Mouse (Mus musculus): ENCODE measurements around the gene Polr2e. TPM values are rescaled to one million over a fixed set of nuclear protein-coding genes. Genes with fewer than 3 reads are reported as not detected.

The Polr2e gene
- polyA plus RNA-seq, 1 experiment from 2014 or later, result 141 TPM

DNA sequence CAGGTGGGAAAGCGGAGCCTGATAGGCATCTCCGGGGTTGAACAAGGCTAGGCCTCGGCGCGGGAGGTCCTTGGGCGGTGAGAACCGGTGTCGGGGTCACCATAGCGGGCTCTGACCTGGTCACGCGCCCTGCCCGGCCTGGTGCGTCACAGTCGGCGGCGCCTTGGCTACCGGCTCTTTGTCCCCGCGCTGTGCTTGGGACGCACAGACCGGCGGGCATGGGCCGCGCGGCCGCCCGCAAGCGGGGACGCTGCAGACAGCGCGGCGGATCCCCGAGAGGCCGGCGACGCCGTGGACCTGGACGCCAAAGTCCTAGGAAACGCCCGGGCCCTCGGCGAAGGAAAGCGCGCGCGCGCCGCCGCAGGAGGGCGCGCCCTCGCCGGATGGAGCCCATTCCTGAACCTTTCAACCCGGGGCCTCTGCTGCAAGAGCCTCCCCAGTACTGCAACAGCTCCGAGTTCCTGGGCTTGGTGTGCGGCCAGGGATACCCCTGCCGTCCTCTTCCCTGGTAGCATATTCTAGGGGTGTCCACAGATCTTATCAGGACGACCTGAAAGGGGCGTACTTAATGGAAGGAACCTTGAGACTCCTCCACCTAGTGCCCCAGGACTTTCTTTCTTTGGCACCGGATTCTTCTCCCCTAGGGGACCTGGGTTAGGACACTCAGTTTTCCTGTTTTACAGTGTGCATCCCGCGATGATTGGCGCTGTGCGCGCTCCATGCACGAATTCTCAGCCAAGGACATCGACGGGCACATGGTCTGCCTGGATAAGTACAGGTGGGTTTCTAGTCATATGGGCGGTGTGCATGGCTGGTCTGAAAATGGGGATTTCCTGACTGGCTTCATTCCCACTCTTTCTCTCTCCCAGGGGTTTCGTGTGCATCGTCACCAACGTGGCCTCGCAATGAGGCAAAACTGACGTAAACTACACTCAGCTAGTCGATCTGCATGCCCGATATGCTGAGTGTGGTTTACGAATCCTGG lies 14.5 kb upstream of the Polr2e start:
- H3K27ac ChIP-seq (ENCODE audit: low read depth, low read length), result peak overlapping the region; percentile 96
- H3K4me1 ChIP-seq (ENCODE audit: control insufficient read depth, insufficient read depth, low read depth, low read length), result peaks cover 13% of the 10 kb centered on the region
- H3K27me3 ChIP-seq (replicated peaks; ENCODE audit: control insufficient read depth, insufficient read depth, low read length), result no peaks in the 10 kb centered on the region
- no peaks in the 10 kb centered on the region for H3K9me3 ChIP-seq (ENCODE audit: control insufficient read depth, low read length)
- peak; percentile 39 for ATAC-seq
- peak overlapping the region; percentile 96 for H3K9ac ChIP-seq (ENCODE audit: low read depth, low read length)
- under 1% methylated on average over 71 of the region's 77 CpGs for WGBS
- peak overlapping the region; percentile 83 for H3K4me2 ChIP-seq (ENCODE audit: low read length)
- peaks cover 17% of the 10 kb centered on the region for H3K36me3 ChIP-seq (ENCODE audit: control insufficient read depth, insufficient read depth, low read length)
- peak overlapping the region; percentile 81 for H3K4me3 ChIP-seq (ENCODE audit: low read length)

DNA sequence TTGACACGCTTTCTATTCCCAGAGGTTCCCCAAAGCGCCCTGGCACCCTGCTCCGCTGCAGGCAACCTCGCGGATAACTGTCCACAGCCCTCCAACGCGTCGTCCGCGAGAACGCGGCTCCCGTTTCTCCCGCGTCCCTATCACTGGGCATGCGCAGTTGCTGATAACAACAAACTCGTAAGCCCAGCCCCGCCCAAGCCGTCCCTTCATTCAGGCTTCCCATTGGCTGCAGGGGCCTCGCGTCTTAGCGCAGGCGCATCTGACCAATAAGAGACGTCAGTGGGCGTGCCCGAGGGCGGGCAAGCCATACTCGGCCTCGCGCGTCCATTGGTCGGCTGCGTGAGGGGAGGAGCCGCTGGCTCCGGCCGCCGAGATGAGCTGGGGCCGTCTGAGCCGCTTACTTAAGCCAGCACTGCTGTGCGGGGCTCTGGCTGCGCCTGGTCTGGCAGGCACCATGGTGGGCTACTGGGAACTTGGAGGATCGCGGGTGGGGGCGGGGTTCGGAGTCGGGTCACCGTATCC lies 13.7 kb upstream of the Polr2e start:
- under 1% methylated on average over 45 of the region's 47 CpGs for WGBS
- Histone ChIP-seq H3K27me3 (replicated peaks; ENCODE audit: control insufficient read depth, insufficient read depth, low read length) (no peaks in the 10 kb centered on the region), H3K4me2 (ENCODE audit: low read length) (peak overlapping the region; percentile 83), H3K9me3 (ENCODE audit: control insufficient read depth, low read length) (no peaks in the 10 kb centered on the region), H3K9ac (ENCODE audit: low read depth, low read length) (peak overlapping the region; percentile 96), H3K36me3 (ENCODE audit: control insufficient read depth, insufficient read depth, low read length) (peaks cover 15% of the 10 kb centered on the region), H3K4me1 (ENCODE audit: control insufficient read depth, insufficient read depth, low read depth, low read length) (peaks cover 13% of the 10 kb centered on the region), H3K4me3 (ENCODE audit: low read length) (peak overlapping the region; percentile 81), H3K27ac (ENCODE audit: low read depth, low read length) (peak overlapping the region; percentile 96)
- peak; percentile 98 for ATAC-seq

DNA sequence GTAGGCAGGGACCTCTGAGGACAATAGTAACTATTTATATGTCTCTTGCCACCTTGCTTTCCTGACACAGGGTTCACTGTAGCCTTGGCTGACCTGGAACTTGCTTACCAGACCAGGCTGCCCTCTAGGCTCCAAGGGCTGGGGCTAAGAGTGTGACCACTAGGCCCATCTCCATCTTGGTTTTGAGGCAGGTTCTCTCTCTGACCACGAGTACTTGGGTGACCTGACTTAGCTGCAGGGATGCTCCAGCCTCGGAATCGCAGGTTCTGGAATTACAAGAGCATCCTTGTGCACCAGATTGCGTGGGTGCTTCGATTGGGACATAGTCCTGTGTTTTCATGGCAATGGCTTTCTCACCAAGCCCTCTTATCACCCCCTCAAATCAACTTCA lies 12.8 kb upstream of the Polr2e start:
- H3K4me2 ChIP-seq (ENCODE audit: low read length), result no peak overlapping the region
- no peaks in the 10 kb centered on the region for H3K27me3 ChIP-seq (replicated peaks; ENCODE audit: control insufficient read depth, insufficient read depth, low read length)
- no peak for ATAC-seq
- H3K9me3 ChIP-seq (ENCODE audit: control insufficient read depth, low read length), result no peaks in the 10 kb centered on the region
- peaks cover 13% of the 10 kb centered on the region for H3K4me1 ChIP-seq (ENCODE audit: control insufficient read depth, insufficient read depth, low read depth, low read length)
- H3K36me3 ChIP-seq (ENCODE audit: control insufficient read depth, insufficient read depth, low read length), result peaks cover 7% of the 10 kb centered on the region
- no peak overlapping the region for H3K4me3 ChIP-seq (ENCODE audit: low read length)
- WGBS, result 78% methylated on average over 5 of the region's 5 CpGs
- H3K9ac ChIP-seq (ENCODE audit: low read depth, low read length), result no peak overlapping the region
- H3K27ac ChIP-seq (ENCODE audit: low read depth, low read length), result no peak overlapping the region

DNA sequence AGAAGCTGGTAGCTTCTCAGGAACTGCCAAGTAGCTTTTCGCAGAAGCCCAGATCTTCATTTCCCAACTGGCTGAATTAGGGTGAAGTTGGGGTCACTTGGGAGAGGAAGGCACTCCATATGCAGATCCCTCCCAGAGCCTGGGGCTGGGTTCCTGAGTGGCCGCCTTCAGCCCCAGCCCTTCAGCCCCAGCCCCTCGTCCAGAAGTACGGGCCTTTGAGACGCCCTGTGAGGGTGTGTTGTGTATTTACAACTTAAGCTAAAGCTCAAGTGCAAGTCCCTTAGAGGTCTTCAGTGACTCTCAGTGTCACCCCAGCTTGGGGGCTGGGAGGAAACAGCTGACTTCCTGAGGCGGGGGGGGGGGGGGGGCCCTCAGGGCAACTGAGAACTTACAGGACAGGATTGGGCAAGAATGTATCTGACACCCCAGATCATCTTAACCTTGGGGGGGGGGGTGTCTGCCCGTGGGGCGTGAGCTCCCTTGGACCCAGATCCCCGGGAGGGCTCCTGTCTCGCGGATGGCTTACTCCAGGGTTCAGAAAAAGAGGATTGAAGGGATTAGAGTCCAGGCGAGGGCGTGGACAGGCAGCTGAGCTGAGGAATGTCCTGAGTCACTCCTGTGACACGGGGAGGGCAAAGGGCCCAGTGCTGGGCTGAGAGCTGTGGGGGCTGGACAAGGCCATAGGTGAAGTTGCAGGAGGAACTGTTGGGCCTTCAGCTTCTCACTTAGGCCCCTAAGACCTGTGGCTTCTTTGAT lies 12.2 kb upstream of the Polr2e start:
- WGBS, result 41% methylated on average over 11 of the region's 14 CpGs
- no peak for ATAC-seq
- Histone ChIP-seq H3K4me1 (ENCODE audit: control insufficient read depth, insufficient read depth, low read depth, low read length) (peaks cover 13% of the 10 kb centered on the region), H3K4me3 (ENCODE audit: low read length) (no peak overlapping the region), H3K27me3 (replicated peaks; ENCODE audit: control insufficient read depth, insufficient read depth, low read length) (no peaks in the 10 kb centered on the region), H3K4me2 (ENCODE audit: low read length) (no peak overlapping the region), H3K36me3 (ENCODE audit: control insufficient read depth, insufficient read depth, low read length) (peaks cover 2% of the 10 kb centered on the region), H3K9me3 (ENCODE audit: control insufficient read depth, low read length) (no peaks in the 10 kb centered on the region), H3K9ac (ENCODE audit: low read depth, low read length) (no peak overlapping the region), H3K27ac (ENCODE audit: low read depth, low read length) (peak overlapping the region; percentile 4; the same call in 1 of the 2 replicates)

DNA sequence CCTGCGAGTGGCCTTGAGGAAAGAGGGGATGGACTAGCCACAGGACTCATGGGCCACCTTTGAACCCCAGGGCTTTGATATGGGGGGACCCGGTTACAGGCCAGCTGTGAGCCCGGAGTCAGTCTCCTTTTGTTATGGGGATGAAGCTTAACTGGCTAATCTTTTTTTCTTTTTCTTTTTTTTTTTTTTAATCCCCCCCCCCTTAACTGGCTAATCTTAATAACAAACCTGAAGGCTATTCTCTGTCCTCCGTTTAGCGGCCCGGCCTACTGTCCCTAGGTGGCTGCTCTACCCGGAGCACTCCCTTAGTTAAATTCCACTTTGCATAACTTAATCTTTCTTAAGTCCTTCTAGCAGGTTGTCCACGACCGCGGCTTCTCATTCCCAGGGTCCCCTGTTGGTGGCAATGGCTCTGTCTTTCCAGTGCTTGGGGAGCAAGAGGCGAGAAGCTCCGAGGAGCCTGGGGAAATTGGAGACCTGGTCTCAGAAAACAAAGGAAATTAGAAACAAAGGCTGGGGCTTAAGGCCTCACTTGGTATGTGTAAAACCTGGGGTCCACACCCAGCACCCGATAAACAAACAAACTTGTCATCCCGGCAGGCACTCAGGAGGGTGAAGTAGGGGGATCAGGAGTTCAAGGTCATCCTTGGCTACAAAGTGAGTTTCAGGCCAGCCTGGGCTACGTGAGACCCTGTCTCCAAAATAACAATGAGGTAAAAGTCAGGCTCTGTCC lies 11.5 kb upstream of the Polr2e start:
- ATAC-seq, result no peak
- WGBS, result 14% methylated on average over 15 of the region's 15 CpGs
- no peaks in the 10 kb centered on the region for H3K27me3 ChIP-seq (replicated peaks; ENCODE audit: control insufficient read depth, insufficient read depth, low read length)
- no peak overlapping the region for H3K4me2 ChIP-seq (ENCODE audit: low read length)
- no peak overlapping the region for H3K9ac ChIP-seq (ENCODE audit: low read depth, low read length)
- H3K36me3 ChIP-seq (ENCODE audit: control insufficient read depth, insufficient read depth, low read length), result no peaks in the 10 kb centered on the region
- peak overlapping the region; percentile 4; the same call in 1 of the 2 replicates for H3K27ac ChIP-seq (ENCODE audit: low read depth, low read length)
- peaks cover 13% of the 10 kb centered on the region for H3K4me1 ChIP-seq (ENCODE audit: control insufficient read depth, insufficient read depth, low read depth, low read length)
- no peaks in the 10 kb centered on the region for H3K9me3 ChIP-seq (ENCODE audit: control insufficient read depth, low read length)
- no peak overlapping the region for H3K4me3 ChIP-seq (ENCODE audit: low read length)

DNA sequence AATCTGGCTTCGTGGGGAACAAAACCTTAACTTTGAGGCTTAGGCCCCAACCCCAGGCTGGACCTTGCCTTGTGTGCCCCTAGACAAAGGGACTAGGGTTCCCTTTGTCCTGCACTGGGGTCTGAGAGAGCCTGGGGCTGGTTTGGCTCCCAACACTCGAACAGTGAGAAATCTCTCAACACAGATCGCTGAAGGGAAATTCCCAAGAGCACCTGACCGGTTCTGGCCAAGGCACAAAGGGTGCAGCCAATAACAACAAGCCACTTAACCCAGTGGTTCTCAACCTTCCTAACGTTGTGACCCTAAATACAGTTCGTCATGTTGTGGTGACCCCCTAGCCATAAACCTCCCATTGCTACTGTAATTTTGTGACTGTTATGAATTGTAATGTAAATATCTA lies 10.6 kb upstream of the Polr2e start:
- Histone ChIP-seq H3K4me2 (ENCODE audit: low read length) (no peak overlapping the region), H3K4me3 (ENCODE audit: low read length) (no peak overlapping the region), H3K9me3 (ENCODE audit: control insufficient read depth, low read length) (no peaks in the 10 kb centered on the region), H3K9ac (ENCODE audit: low read depth, low read length) (no peak overlapping the region), H3K27me3 (replicated peaks; ENCODE audit: control insufficient read depth, insufficient read depth, low read length) (no peaks in the 10 kb centered on the region), H3K36me3 (ENCODE audit: control insufficient read depth, insufficient read depth, low read length) (no peaks in the 10 kb centered on the region), H3K27ac (ENCODE audit: low read depth, low read length) (no peak overlapping the region), H3K4me1 (ENCODE audit: control insufficient read depth, insufficient read depth, low read depth, low read length) (peaks cover 7% of the 10 kb centered on the region)
- no peak for ATAC-seq
- WGBS, result 24% methylated on average over 6 of the region's 6 CpGs

DNA sequence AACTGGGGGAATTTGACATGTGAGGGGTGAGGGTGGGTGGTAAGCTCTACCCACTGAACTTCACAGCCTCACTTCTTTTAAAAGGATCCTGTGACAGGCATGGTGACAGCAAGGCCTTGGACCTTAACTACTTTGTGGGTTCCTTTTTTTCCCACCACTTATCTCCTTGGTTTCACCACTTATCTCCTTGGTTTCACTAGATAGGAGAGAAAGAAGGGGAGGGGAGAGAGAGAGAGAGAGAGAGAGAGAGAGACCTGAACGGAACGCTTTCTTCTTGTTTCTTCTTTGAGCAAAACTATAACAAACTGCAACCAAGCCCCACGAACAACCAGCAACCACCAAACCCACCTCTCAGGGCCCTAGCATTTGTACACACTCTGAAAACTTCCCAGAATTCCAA lies 9.2 kb upstream of the Polr2e start:
- Histone ChIP-seq H3K27ac (ENCODE audit: low read depth, low read length) (no peak overlapping the region), H3K4me3 (ENCODE audit: low read length) (no peak overlapping the region), H3K27me3 (replicated peaks; ENCODE audit: control insufficient read depth, insufficient read depth, low read length) (no peaks in the 10 kb centered on the region), H3K36me3 (ENCODE audit: control insufficient read depth, insufficient read depth, low read length) (no peaks in the 10 kb centered on the region), H3K4me2 (ENCODE audit: low read length) (no peak overlapping the region), H3K4me1 (ENCODE audit: control insufficient read depth, insufficient read depth, low read depth, low read length) (no peaks in the 10 kb centered on the region; the same call in 1 of the 2 replicates), H3K9me3 (ENCODE audit: control insufficient read depth, low read length) (no peaks in the 10 kb centered on the region), H3K9ac (ENCODE audit: low read depth, low read length) (no peak overlapping the region)
- ATAC-seq, result no peak
- WGBS, result 69% methylated on average over 3 of the region's 3 CpGs

DNA sequence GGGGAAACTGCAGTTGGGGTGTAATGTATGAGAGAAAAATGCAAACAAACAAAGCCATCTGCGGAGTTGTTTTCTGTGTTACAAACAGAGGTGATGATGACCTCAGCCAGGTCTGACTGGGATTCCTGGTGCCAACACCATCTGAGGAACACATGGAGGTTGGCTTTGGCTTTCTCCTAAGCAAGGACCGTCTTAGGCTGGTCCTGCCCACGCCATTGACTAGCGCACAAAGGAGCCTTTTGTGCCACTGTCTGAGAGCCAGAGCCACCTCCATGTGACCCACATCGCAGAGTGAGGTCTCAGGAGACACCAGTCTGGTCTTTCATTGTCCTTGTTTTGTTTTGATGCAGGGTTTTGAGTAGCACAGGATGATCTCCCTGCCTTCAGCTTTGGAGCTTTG lies 8.8 kb upstream of the Polr2e start:
- WGBS, result 5% methylated on average over 5 of the region's 5 CpGs
- no peaks in the 10 kb centered on the region for H3K36me3 ChIP-seq (ENCODE audit: control insufficient read depth, insufficient read depth, low read length)
- no peak overlapping the region for H3K9ac ChIP-seq (ENCODE audit: low read depth, low read length)
- no peaks in the 10 kb centered on the region for H3K9me3 ChIP-seq (ENCODE audit: control insufficient read depth, low read length)
- H3K27ac ChIP-seq (ENCODE audit: low read depth, low read length), result no peak overlapping the region
- H3K27me3 ChIP-seq (replicated peaks; ENCODE audit: control insufficient read depth, insufficient read depth, low read length), result no peaks in the 10 kb centered on the region
- ATAC-seq, result no peak
- no peaks in the 10 kb centered on the region; the same call in 1 of the 2 replicates for H3K4me1 ChIP-seq (ENCODE audit: control insufficient read depth, insufficient read depth, low read depth, low read length)
- no peak overlapping the region for H3K4me2 ChIP-seq (ENCODE audit: low read length)
- H3K4me3 ChIP-seq (ENCODE audit: low read length), result no peak overlapping the region

All from hindbrain, embryonic 16.5 days (tissue).